Mouse (Mus musculus) midbrain, embryonic 13.5 days (tissue): ENCODE measurements around the gene Sprr2k. TPM values are rescaled to one million over a fixed set of nuclear protein-coding genes. Genes with fewer than 3 reads are reported as not detected.
"Not testable (repeated sequence)": the region's sequence is repeated elsewhere in the genome, so short reads cannot be mapped to it uniquely, and the experiment has no call there.

Experiments used
- ATAC-seq: fragments of 200-750 bp; cut with Nextera tagmentation; 2 replicates; pipeline ENCODE4 v1.8.0; 2017; ENCODE audit warnings: mild to moderate bottlenecking, moderate TSS enrichment, moderate library complexity
- H3K27ac ChIP-seq: fragments of 300-500 bp; sonication (generic); 2 replicates; pipeline ENCODE4 v1.5.1; 2015; ENCODE audit warnings: inconsistent platforms, mild to moderate bottlenecking, moderate library complexity
- H3K27me3 ChIP-seq: fragments of 300-500 bp; sonication (generic); 2 replicates; pipeline ENCODE4 v1.6.1; 2015; ENCODE audit warnings: mild to moderate bottlenecking, inconsistent platforms
- H3K36me3 ChIP-seq: fragments of 300-500 bp; sonication (generic); 2 replicates; pipeline ENCODE4 v1.6.1; 2015; ENCODE audit warnings: mild to moderate bottlenecking, inconsistent platforms
- H3K4me1 ChIP-seq: fragments of 300-500 bp; sonication (generic); replicated peaks from 2 replicates; pipeline ENCODE4 v1.6.1; 2015; ENCODE audit warnings: inconsistent platforms
- H3K4me2 ChIP-seq: fragments of 300-500 bp; sonication (generic); replicated peaks from 2 replicates; pipeline ENCODE4 v1.6.1; 2015; ENCODE audit warnings: moderate library complexity, mild to moderate bottlenecking, inconsistent platforms
- H3K4me3 ChIP-seq: fragments of 300-500 bp; sonication (generic); replicated peaks from 2 replicates; pipeline ENCODE4 v1.5.1; 2015; ENCODE audit warnings: mild to moderate bottlenecking, inconsistent platforms
- H3K9ac ChIP-seq: fragments of 300-500 bp; sonication (generic); replicated peaks from 2 replicates; pipeline ENCODE4 v1.6.1; 2015; ENCODE audit warnings: mild to moderate bottlenecking, inconsistent platforms
- H3K9me3 ChIP-seq: fragments of 300-500 bp; sonication (generic); 2 replicates; pipeline ENCODE4 v1.6.1; 2016; ENCODE audit warnings: mild to moderate bottlenecking, inconsistent platforms
- polyA plus RNA-seq: library from polyadenylated mRNA; unstranded; fragments of >200 nt; fragmentation: Nextera tagmentation; extraction: Ambion mirVana; gene quantifications from 2 replicates; pipeline ENCODE4 v1.2.1, GENCODE M21; 2015

Gene Sprr2k
- polyA plus RNA-seq, 1 experiment from 2014 or later = not detected

DNA sequence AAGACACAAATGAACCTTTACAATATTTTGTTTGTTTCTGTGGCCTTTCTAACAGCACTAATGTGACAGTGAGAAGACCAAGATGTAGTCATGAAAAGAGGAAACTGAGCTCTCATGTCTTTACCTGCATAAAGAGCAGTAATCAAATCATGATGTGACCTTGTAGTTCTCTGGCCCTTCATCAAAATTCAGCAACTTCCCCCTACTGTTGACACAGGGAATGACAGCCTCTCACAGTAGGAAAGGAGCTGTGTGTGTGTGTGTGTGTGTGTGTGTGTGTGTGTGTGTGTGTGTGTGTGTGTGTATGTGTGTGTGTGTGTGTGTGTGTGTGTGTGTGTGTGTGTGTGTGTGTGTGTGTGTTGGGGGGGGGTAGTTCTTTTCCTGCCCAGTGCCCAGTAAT is 48.9 kb downstream of the Sprr2k start:
- not testable (repeated sequence) for H3K27ac ChIP-seq, ATAC-seq, H3K27me3 ChIP-seq

More for the DNA sequence above, 48.9 kb downstream of the Sprr2k start:
- not testable (repeated sequence) for H3K4me3 ChIP-seq, H3K36me3 ChIP-seq, H3K4me1 ChIP-seq, H3K9me3 ChIP-seq, H3K9ac ChIP-seq, H3K4me2 ChIP-seq

Other genes starting within 250 kb of the Sprr2k start
- not detected in 2 replicates for gene Sprr2a1, start 216.8 kb upstream of the Sprr2k start, polyA plus RNA-seq
- gene Sprr2a2, start 216.7 kb upstream of the Sprr2k start, polyA plus RNA-seq = not detected in 2 replicates
- gene Sprr2a3, start 147.2 kb upstream of the Sprr2k start, polyA plus RNA-seq = not detected in 2 replicates
- not detected in 2 replicates for gene Sprr2b, start 116.0 kb upstream of the Sprr2k start, polyA plus RNA-seq
- not detected in 2 replicates for gene Sprr2d, start 93.4 kb upstream of the Sprr2k start, polyA plus RNA-seq
- not detected in 2 replicates for gene Sprr2e, start 80.4 kb upstream of the Sprr2k start, polyA plus RNA-seq
- not detected in 2 replicates for gene Sprr2f, start 67.4 kb upstream of the Sprr2k start, polyA plus RNA-seq
- gene Sprr2h, start 46.9 kb upstream of the Sprr2k start, polyA plus RNA-seq = not detected in 2 replicates
- gene Sprr2i, start 24.6 kb upstream of the Sprr2k start, polyA plus RNA-seq = not detected in 2 replicates
- not detected in 2 replicates for gene Sprr2j-ps, start 14.5 kb upstream of the Sprr2k start, polyA plus RNA-seq
- gene Gm9774, start 3.2 kb upstream of the Sprr2k start, polyA plus RNA-seq = 9.8 and 12.0 TPM in 2 replicates
- gene Sprr1b, start 6.2 kb downstream of the Sprr2k start, polyA plus RNA-seq = not detected in 2 replicates
- gene Sprr3, start 26.1 kb downstream of the Sprr2k start, polyA plus RNA-seq = not detected in 2 replicates
- not detected in 2 replicates for gene Sprr1a, start 53.3 kb downstream of the Sprr2k start, polyA plus RNA-seq
- not detected in 2 replicates for gene Sprr4, start 67.9 kb downstream of the Sprr2k start, polyA plus RNA-seq
- gene 2310046K23Rik, start 101.9 kb downstream of the Sprr2k start, polyA plus RNA-seq = not detected in 2 replicates
- not detected in 2 replicates for gene Ivl, start 141.2 kb downstream of the Sprr2k start, polyA plus RNA-seq
- gene Smcp, start 156.4 kb downstream of the Sprr2k start, polyA plus RNA-seq = not detected in 2 replicates
- gene 2210017I01Rik, start 174.9 kb downstream of the Sprr2k start, polyA plus RNA-seq = not detected in 2 replicates
- gene Lce6a, start 189.1 kb downstream of the Sprr2k start, polyA plus RNA-seq = not detected in 2 replicates
- not detected in 2 replicates for gene Lce1a1, start 215.7 kb downstream of the Sprr2k start, polyA plus RNA-seq
- not detected in 2 replicates for gene Lce1b, start 224.3 kb downstream of the Sprr2k start, polyA plus RNA-seq
- gene Lce1a2, start 237.7 kb downstream of the Sprr2k start, polyA plus RNA-seq = not detected in 2 replicates
- not detected in 2 replicates for gene Lce1c, start 246.7 kb downstream of the Sprr2k start, polyA plus RNA-seq